Mouse (Mus musculus) kidney, adult 2 months (tissue): ENCODE data around the gene Ranbp10. TPM values are rescaled to one million over a fixed set of nuclear protein-coding genes. Genes with fewer than 3 reads are reported as not detected.

ENCODE experiments used
- DNase-seq: peaks from one replicate; pipeline ENCODE4 v3.0.0; 2021
- H3K27ac ChIP-seq: fragments of 200-500 bp; 2 replicates; pipeline ENCODE4 v1.5.1; 2012; ENCODE audit warnings: low read depth, low read length, control low read depth, inconsistent platforms; ENCODE audit not compliant: insufficient read depth
- H3K27me3 ChIP-seq: fragments of 200-500 bp; replicated peaks from 2 replicates; pipeline ENCODE4 v1.6.1; 2012; ENCODE audit warnings: mild to moderate bottlenecking, moderate library complexity, low read length, inconsistent platforms; ENCODE audit not compliant: control insufficient read depth, insufficient read depth
- H3K36me3 ChIP-seq: fragments of 200-500 bp; 2 replicates; pipeline ENCODE4 v1.6.1; 2012; ENCODE audit warnings: mild to moderate bottlenecking, moderate library complexity, low read length, inconsistent platforms; ENCODE audit not compliant: control insufficient read depth, insufficient read depth
- H3K4me1 ChIP-seq: fragments of 200-500 bp; 2 replicates; pipeline ENCODE4 v1.6.1; 2011; ENCODE audit warnings: low read length; ENCODE audit not compliant: control insufficient read depth, insufficient read depth
- H3K4me3 ChIP-seq: fragments of 200-500 bp; 2 replicates; pipeline ENCODE4 v1.5.1; 2011; ENCODE audit warnings: mild to moderate bottlenecking, low read depth, low read length, control low read depth; ENCODE audit not compliant: insufficient read depth
- CTCF ChIP-seq: fragments of 200-500 bp; conservative IDR thresholded peaks from 2 replicates; pipeline ENCODE4 v1.5.1; 2011; ENCODE audit warnings: low read depth, mild to moderate bottlenecking, control low read depth, low read length, moderate library complexity, mixed read lengths; ENCODE audit not compliant: insufficient read depth, insufficient read length
- POLR2A ChIP-seq: fragments of 200-500 bp; IDR thresholded peaks from one replicate; pipeline ENCODE4 v1.6.1; 2011; ENCODE audit warnings: low read depth, low read length, control low read depth
- WGBS: fragments of 180-500 bp; shearing (Covaris S2); methylation state at CpG from one replicate; pipeline ENCODE4 v1.1.7; 2018; 5-methylcytosine and 5-hydroxymethylcytosine counted together
- polyA plus RNA-seq: library from polyadenylated mRNA; depleted of rRNA; stranded (reverse); fragments of >200 nt; gene quantifications from 2 replicates; pipeline ENCODE4 v1.2.3, GENCODE M21; 2012

Ranbp10 gene
- polyA plus RNA-seq, 1 experiment: 22.1 TPM

DNA sequence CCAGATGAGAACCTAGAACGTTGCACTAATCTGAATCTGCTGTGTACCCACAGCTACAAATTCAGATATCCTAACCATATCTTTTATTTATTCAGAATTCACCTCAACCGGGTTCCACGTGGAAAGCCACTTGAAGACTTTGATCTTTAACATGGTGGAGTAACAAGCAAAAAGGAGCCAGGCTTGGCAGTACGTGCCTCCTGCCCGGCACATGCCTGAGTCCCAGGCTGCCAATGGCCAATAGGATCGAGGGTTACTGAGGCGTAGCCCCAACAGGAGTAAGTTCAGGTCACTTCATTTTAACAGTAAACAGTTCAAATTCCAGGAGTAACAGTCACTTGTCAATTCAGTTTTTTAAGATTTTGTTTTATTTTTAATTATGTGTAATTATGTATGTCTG is 22.4 kb downstream of the Ranbp10 start:
- Histone ChIP-seq H3K27ac (peak overlapping the region; percentile 89; the same call in 1 of the 2 replicates), H3K4me1 (peaks cover 24% of the 10 kb centered on the region), H3K27me3 (no peaks in the 10 kb centered on the region), H3K36me3 (no peaks in the 10 kb centered on the region; the same call in none of the 2 replicates), H3K4me3 (no peak overlapping the region)
- TF ChIP-seq CTCF (no peak), POLR2A (no peak)
- 40% methylated on average over 7 of the region's 7 CpGs for WGBS
- DNase-seq: peak; percentile 90

DNA sequence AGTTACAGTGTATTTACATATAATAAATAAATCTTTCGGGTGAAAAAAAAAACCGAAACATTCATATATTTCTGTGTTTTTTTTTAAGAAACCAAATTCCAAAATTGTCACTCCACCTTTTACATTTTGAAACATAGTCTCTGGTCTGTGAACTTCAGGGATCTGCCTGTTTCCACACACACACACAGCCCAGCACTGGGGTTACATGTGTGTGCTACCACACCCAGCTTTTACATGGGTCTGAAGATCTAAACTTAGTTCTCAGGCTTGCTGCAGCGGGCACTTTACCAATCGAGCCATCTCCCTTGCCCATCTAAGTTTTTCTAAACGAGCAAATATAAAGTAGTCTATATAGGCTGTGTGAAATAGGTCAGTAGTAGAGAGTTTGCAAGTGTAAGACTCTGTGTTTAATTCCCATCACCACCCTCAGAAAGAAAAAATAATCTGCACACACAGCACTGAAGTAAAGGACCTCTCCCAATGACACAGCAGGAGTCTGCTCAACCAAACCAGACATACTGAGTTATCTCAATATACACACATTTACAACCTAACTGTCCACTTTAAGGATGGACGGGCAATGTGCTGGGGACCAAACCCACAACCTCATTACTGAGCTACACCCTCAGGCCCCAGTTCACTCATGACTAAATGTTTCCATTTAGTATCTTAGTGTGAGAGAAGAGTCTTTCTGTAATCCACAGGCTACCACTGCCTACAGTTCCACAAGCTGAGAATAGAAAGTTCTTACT is 25.8 kb downstream of the Ranbp10 start:
- no peak overlapping the region for H3K4me3 ChIP-seq
- H3K27ac ChIP-seq: no peak overlapping the region
- no peak for DNase-seq
- WGBS: 95% methylated on average over 6 of the region's 6 CpGs
- peaks cover 24% of the 10 kb centered on the region for H3K4me1 ChIP-seq
- H3K27me3 ChIP-seq: no peaks in the 10 kb centered on the region
- no peaks in the 10 kb centered on the region; the same call in none of the 2 replicates for H3K36me3 ChIP-seq
- TF ChIP-seq CTCF (no peak), POLR2A (no peak)

DNA sequence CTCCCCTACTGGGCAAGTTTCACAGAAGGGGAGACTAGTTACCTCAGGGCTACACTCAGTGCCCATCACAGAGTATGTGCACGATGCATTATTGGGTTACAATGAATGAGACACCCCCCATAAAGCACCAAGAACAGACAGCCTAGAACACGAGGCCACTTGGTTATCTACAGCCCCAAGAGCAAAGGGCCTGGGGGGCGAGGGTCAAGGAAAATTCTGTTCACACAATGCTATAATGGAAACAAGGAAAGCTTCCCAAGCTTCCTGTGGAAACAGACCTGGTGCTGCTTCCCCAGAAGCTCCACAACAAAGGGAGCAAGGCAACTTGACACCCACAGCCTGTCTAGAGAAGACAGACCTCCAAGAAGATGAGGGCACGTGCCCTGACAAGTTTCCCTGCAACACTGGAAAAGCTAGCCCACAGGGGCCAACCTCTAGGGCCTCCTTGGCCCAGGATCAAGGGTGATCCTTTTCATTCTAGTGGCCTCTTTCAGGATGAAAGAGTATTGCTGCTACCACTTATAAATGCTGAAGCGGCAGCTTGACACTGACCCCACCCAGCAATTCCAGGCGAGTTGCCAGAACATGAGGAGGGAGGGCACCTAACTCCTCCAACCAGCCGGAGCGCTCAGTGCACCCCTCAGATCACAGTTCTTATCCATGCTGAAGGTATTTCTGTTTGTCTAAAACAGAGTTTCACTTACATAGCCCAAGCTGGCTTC is 27.9 kb downstream of the Ranbp10 start:
- no peak overlapping the region for H3K4me3 ChIP-seq
- H3K36me3 ChIP-seq: no peaks in the 10 kb centered on the region
- H3K27me3 ChIP-seq: no peaks in the 10 kb centered on the region
- no peak for TF ChIP-seq POLR2A
- TF ChIP-seq CTCF: no peak
- DNase-seq: peak; percentile 94
- H3K27ac ChIP-seq: peak overlapping the region; percentile 15; the same call in 1 of the 2 replicates
- H3K4me1 ChIP-seq: peaks cover 17% of the 10 kb centered on the region
- WGBS: 18% methylated on average over 8 of the region's 8 CpGs

DNA sequence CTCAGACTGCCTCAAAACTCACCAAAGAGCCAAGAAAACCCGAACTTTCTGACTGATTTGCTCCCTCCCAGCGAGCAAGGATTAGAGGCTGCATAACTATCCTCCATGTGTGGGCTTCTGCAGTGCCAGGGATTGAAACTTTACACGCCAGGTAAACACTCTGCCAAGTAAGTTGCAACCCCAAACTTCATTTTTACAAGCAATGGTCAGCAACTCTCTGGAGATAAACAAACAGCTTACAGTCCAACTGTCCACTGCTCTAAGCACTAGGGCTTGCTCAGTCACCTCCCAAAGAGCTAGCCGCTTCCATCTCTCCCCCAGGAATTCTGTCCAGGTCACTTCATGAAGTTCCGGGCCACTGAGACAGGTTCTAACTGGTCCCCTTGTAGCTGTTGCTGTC is 28.7 kb downstream of the Ranbp10 start:
- 64% methylated on average over 5 of the region's 5 CpGs for WGBS
- Histone ChIP-seq H3K4me1 (peaks cover 17% of the 10 kb centered on the region), H3K36me3 (no peaks in the 10 kb centered on the region), H3K27me3 (no peaks in the 10 kb centered on the region), H3K27ac (0 out of 2 replicates have a peak overlapping the region, but pooled peaks have one; percentile 15), H3K4me3 (no peak overlapping the region)
- no peak for TF ChIP-seq POLR2A
- no peak for TF ChIP-seq CTCF
- peak; percentile 30 for DNase-seq

DNA sequence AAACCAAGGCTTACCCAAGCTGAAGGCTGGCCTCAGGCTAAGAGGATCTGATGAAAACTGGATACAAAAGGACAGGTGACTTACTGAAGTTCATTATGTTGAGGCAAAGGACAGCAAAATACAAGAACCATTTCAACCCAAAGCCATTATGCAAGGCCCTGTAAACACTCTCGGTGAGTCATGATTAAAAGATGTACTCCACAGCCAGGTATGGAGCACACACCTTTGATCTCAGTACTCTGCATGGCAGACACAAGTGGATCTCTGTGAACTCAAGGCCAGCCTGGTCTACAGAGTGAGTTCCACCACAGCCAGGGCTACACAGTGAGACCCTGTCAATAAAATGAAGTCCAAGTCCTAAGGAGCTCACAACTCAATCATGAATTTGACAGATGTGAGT is 31.4 kb downstream of the Ranbp10 start:
- no peak for TF ChIP-seq CTCF
- TF ChIP-seq POLR2A: no peak
- WGBS: 64% methylated on average over 1 of the region's 1 CpGs
- no peak overlapping the region for H3K4me3 ChIP-seq
- no peak overlapping the region for H3K27ac ChIP-seq
- H3K27me3 ChIP-seq: no peaks in the 10 kb centered on the region
- no peak for DNase-seq
- H3K36me3 ChIP-seq: no peaks in the 10 kb centered on the region
- H3K4me1 ChIP-seq: peaks cover 17% of the 10 kb centered on the region

DNA sequence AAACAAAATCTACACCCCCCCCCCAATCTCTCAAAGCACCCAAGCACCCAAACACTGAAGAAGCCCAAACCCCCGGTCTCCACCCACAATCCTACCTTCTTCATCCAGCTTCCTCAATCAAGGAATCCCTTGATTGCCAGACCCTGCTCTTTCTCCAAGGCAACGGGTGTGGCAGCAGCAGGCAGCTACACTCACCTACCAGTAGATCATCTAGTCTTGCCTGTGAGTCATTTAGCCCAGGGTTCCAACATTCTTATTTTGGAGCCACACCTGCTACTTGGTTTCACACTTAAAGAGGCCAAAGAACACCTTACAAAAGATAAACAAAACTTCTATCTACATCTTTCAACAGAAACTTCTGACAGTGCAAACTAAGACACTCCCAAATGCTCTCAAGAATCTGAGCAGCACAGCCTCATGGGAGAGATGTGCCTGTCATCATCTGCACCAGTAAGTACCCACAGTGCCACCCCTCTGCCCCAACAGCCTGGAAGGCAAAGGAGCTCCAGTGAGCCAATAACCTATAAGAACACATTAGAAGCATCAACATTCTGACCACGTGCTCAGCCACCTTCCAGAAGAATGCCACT is 33.0 kb downstream of the Ranbp10 start:
- Histone ChIP-seq H3K36me3 (no peaks in the 10 kb centered on the region), H3K27ac (no peak overlapping the region), H3K27me3 (no peaks in the 10 kb centered on the region), H3K4me3 (no peak overlapping the region), H3K4me1 (peaks cover 14% of the 10 kb centered on the region)
- 70% methylated on average over 3 of the region's 3 CpGs for whole genome bisulfite sequencing
- no peak for DNase-seq
- TF ChIP-seq CTCF (no peak), POLR2A (no peak)

DNA sequence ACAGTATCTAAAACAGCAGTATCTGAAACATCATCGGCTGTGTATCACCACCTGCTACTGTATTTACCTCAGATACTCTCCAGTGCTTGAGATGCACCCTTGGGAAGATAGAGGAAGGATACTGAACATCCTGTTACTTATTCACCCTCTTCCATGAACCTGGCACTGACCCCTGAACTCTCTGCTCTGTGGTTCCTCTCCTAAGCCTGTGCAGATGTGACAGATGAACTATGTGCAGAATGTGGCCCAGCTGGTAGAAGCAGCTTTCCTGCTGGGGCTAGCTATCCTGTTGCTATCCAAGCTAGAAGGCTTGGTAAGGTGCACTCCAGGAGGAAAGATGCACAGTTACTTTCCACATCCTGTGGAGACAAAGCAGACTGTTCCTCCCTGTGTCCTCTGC is 33.8 kb downstream of the Ranbp10 start:
- H3K27me3 ChIP-seq: no peaks in the 10 kb centered on the region
- H3K27ac ChIP-seq: no peak overlapping the region
- peaks cover 7% of the 10 kb centered on the region; the same call in 1 of the 2 replicates for H3K4me1 ChIP-seq
- H3K36me3 ChIP-seq: no peaks in the 10 kb centered on the region
- peak; percentile 76 for DNase-seq
- TF ChIP-seq CTCF: no peak
- no peak for TF ChIP-seq POLR2A
- 57% methylated on average over 1 of the region's 1 CpGs for WGBS
- no peak overlapping the region for H3K4me3 ChIP-seq
